Mouse (Mus musculus): ENCODE results near the gene Dtx3l.
"Not testable (repeated sequence)": the region's sequence is repeated elsewhere in the genome, so short reads cannot be mapped to it uniquely, and the experiment has no call there.

Dtx3l gene

GRCm38 (mm10) chr16:35932179-35933055, 6.5 kb downstream of the Dtx3l start:
- no peak for DNase-seq (ENCODE audit: low read depth, low spot score)

GRCm38 (mm10) chr16:35924341-35924740, 14.6 kb downstream of the Dtx3l start:
- no peak for DNase-seq (ENCODE audit: low read depth, low spot score)

GRCm38 (mm10) chr16:35923546-35924198, 15.3 kb downstream of the Dtx3l start:
- DNase-seq (ENCODE audit: low read depth, low spot score), result no peak

GRCm38 (mm10) chr16:35922301-35922895, 16.6 kb downstream of the Dtx3l start:
- DNase-seq (ENCODE audit: low read depth, low spot score), result no peak

GRCm38 (mm10) chr16:35921676-35922235, 17.2 kb downstream of the Dtx3l start:
- no peak for DNase-seq (ENCODE audit: low read depth, low spot score)

GRCm38 (mm10) chr16:35918721-35919543, 20.0 kb downstream of the Dtx3l start:
- DNase-seq (ENCODE audit: low read depth, low spot score), result peak; percentile 75

- no peak for DNase-seq (ENCODE audit: low read depth, low spot score)
Measured at GRCm38 (mm10) chr16:35914301-35914700, 24.6 kb downstream of the Dtx3l start.

GRCm38 (mm10) chr16:35913526-35913925, 25.4 kb downstream of the Dtx3l start:
- DNase-seq (ENCODE audit: low read depth, low spot score), result peak; percentile 40

GRCm38 (mm10) chr16:35911449-35911848, 27.5 kb downstream of the Dtx3l start:
- no peak for DNase-seq (ENCODE audit: low read depth, low spot score)

- no peak for DNase-seq (ENCODE audit: low read depth, low spot score)
Measured at GRCm38 (mm10) chr16:35907432-35908201, 31.3 kb downstream of the Dtx3l start.

- DNase-seq (ENCODE audit: low read depth, low spot score), result no peak
Measured at GRCm38 (mm10) chr16:35906887-35907286, 32.1 kb downstream of the Dtx3l start.

GRCm38 (mm10) chr16:35905819-35906485, 33.0 kb downstream of the Dtx3l start:
- peak; percentile 11 for DNase-seq (ENCODE audit: low read depth, low spot score)

GRCm38 (mm10) chr16:35905355-35905754, 33.6 kb downstream of the Dtx3l start:
- DNase-seq (ENCODE audit: low read depth, low spot score), result peak; percentile 68

GRCm38 (mm10) chr16:35904121-35904736, 34.7 kb downstream of the Dtx3l start:
- DNase-seq (ENCODE audit: low read depth, low spot score), result no peak

- DNase-seq (ENCODE audit: low read depth, low spot score), result no peak
Measured at GRCm38 (mm10) chr16:35903014-35903640, 35.8 kb downstream of the Dtx3l start.

- no peak for DNase-seq (ENCODE audit: low read depth, low spot score)
Measured at GRCm38 (mm10) chr16:35900541-35900940, 38.4 kb downstream of the Dtx3l start.

- no peak for DNase-seq (ENCODE audit: low read depth, low spot score)
Measured at GRCm38 (mm10) chr16:35894997-35895396, 44.0 kb downstream of the Dtx3l start.

- not testable (repeated sequence) for DNase-seq (ENCODE audit: low read depth, low spot score)
Measured at GRCm38 (mm10) chr16:35891603-35892002, 47.3 kb downstream of the Dtx3l start.

GRCm38 (mm10) chr16:35890645-35891044, 48.3 kb downstream of the Dtx3l start:
- DNase-seq (ENCODE audit: low read depth, low spot score), result no peak
